Mouse (Mus musculus): ENCODE measurements around the gene Uqcr11.
A peak's percentile ranks its signal among the peaks of the same experiment; 100 is the strongest.

The Uqcr11 gene

DNA sequence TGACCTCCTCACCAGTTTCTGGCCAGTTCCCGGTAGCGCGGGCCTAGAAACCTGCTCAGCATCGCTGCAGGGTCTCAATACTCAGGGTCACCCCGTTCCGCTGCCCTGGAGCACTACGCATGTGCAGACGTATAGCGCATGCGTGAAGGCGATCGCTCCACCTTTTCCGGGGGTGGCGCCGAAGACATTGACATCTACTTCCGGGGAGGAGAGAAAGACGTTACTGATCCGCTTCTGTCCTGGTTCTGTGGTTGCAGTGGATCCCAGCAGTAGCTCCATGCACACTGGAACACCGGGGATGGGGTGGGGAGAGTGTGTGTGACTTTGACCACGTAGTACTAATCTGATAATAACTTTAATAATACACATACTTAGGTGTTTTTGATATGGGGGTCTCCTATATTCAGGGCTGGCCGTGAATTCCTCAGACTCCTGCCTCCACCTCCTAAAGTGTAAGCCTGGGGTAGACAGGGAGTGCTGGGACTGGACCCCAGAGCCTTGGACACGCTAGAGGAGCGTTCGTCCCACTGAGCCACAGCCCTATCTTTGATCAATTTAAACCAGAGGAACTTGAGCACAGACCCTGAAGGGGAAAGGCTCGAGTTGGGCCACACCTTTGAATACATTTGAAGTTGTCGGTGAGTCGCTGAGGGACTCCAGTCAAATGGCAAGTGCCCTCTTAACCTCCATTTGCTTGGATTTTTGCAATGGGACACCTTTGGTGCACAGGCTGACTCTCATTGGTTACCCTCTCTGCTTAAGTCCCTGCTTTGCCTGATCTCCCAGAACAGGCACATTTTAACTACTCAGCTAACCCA is at the start of gene Uqcr11:
Gene Uqcr11 (minus strand): TSS at position 147 of the 818 bp plus-strand sequence.
- DNase-seq (ENCODE audit: low spot score): peak; percentile 93

DNA sequence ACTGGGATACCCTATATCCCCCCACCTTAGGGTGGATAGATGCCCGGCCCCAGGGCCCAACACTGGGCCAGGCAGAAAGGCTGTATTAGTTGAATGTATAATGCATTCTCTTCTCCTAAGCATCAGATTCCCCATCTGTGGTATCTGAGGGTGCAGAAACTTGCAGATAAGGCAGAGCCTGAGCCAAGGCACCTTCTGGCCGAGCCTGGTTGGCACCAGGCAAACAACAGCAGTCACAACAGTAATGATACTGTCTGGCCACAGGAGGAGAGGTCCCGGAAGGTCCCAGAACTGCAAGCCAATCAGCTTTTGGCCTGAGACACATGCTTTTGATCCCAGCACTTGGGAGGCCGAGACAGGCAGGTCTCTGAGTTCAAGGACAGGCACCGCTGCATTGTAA is 49.1 kb upstream of the Uqcr11 start:
- DNase-seq (ENCODE audit: low spot score): no peak

DNA sequence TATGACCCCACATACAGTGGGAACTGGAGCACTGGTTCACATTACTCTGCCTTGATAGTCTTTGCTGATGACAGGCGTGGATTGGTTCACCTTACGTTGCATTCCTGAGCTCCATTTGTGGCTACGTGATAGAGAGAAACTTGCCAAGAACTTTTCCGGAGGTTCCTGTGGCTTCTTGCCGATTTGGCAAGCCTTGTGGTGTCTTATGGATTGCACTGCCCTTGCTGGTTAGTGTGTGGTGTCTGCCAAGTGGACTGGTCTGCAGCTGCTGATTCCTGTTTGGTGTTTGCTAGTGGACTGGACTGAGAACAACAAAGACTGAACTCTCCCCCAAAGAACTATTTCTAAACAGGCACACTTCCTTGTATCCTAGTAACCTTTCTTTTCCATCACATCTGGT is 48.2 kb upstream of the Uqcr11 start:
- no peak for DNase-seq (ENCODE audit: low spot score)

DNA sequence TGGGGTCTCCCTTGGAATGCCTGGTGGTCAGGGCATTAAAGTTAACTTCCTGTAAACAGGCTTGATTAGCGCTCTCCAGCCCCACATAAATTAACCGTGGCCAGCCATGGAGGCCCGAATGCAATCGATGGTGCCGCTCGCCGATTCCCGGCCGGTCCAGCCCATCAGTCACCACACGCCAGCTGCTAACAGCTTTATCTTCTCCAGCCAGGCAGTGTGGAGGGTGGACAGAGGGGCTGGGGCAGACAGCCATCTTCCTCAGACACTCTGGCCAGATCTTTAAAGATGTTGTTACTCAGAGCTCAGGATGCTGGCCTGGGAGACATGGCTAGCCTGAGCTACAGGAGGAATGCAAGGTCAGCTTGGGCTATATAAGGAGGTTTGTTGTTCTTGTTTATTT is 47.0 kb upstream of the Uqcr11 start:
- no peak for DNase-seq (ENCODE audit: low spot score)

DNA sequence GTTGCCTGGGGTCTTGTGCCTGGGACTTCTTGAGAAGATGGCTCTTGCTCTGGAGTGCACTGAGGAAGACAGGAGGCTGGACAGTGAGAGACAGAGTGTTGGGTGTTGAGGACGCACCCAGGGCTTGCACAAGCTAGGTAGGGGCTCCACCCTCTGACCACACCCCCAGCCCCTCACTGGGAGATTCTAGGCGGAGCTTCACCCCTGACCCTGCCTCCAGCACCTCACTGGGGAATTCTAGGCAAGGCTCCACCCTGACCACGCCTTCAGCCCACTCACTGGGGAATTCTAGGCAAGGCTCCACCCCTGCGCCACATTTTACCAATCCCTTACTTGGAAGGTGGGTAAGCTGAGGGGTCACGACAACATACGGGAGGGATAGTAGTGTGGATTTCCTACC is 44.0 kb upstream of the Uqcr11 start:
- DNase-seq (ENCODE audit: low spot score): no peak

DNA sequence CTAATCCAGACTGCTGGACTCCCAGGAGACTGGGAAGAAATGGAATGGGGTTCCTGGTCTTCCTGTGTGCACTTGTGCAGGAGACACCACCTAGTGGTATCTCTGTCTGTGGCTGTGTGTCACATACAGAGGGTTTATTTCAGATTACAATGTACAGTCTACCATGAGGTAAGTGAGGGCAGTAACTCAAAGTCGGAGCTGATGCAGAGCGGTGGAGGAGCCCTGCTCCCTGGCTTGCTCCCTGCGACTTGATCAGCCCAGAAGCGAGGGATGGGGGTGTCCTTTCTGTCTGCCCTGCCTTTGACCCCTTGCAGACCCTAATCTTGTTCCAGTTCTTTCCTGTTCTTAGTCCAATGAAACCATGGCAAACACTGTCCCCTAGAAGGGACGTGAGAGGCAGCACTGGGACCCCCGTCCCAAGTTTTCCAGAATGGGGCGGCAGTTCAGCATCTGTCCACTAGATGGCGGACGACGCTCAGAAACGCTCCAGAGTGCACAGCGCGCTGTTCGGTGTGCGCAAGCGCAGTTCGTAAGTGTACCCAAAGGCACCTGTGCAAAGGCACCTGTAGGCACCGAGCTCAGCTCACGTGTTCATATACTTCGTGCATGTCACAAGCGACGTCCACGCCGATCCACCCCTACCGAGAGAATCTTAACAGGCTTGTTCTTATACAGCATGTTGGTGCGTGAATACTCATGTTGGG is 39.4 kb upstream of the Uqcr11 start:
- DNase-seq (ENCODE audit: low spot score): peak; percentile 78

DNA sequence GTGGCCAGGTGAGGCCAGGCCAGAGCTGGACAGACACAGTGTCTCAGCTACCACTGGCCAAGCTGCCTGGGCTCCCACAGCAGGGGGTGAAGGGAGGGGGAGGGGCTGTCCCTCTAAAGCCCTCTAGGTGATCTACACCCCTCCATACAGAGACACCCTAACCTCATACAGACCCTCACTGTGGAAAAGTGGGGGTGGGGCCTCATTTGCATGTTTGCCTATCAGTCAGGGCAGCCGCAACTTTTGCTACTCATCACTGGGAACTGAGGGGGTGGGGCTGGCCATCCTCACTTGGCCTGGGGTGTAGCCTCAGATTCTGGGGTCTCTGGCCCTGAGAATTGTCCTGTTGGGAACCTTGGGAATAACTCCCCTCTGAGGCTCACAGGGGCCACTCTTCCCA is 38.4 kb upstream of the Uqcr11 start:
- DNase-seq (ENCODE audit: low spot score): no peak

DNA sequence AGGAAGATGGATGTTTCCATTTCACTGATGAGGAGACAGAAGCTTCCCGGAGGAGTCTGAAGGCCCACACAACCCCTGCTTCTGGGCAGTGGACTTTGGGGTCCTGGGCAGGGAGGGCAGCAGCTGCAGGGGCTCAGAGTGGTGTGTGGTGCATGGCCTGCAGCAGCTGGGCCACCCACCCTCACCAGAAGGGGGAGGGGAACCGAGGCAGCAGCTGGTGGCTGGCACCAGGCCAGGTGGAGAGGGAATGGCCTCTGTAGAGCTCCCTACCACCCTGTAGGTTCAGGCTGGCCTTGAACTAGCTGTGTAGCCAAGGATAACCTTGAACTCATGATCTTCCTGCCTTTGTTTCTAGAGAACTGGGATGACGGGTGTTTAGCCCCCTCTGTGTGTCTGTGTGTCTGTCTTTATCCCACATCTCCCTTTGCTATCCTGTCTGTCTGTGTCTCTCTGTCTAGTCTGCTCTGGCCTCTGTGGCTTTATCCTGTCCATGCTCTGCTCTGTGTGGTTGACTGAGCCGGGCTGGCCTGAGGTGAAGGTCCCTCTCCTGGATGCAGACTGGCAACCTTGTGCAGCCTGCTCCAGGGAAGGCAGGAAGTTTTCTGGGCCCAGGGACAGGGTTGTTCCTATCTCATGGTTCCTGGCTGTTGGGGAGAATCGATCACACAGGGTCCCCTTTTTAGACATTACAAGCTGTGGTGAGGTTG is 37.9 kb upstream of the Uqcr11 start:
- DNase-seq (ENCODE audit: low spot score): no peak

DNA sequence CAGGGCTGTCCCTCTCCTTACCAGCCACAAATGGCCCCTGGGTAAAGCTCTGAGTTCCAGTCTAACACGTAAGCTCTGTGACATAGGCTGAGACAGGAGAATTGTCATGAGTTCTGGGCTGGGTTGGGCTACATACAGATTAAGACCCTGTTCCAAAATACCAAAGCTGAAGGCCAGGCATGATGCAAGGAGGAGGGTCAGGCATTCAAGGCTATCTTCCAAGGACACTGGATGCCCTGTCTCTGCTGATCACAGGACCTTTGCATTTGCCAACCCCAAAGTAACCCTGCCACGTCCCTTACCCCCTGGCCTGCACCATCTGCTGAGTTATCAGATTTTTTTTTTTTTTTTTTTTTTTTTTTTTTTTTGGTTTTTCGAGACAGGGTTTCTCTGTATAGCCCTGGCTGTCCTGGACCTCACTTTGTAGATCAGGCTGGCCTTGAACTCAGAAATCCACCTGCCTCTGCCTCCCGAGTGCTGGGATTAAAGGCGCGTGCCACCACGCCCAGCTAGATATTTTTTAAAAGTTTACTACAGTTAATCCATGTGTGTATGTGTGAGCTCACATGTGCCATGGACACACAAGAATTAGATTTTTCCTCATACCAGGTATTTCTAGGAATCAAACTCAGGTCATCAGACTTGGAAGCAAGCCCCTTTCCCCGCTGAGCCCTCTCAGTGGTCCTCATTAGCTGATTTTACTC is 37.1 kb upstream of the Uqcr11 start:
- DNase-seq (ENCODE audit: low spot score): no peak

DNA sequence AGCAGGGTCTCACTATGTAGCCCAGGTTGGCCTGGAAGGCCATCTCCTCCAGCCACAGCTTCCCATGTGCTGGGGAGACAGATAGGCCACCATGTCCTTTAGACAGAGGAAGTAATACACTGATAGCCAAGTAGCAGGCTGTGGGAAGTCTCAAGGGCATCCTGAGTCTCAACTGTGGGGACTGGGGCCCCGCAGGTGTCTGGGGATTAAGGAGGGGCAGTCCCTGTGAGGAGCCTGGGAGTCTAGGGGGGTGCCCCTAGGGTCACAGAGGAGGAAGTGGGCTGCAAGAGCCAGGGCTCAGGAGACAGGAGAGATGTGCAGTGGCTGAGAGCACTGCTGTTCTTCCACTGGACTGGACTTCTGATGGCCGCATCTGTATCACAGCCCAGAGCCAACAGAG is 36.4 kb upstream of the Uqcr11 start:
- no peak for DNase-seq (ENCODE audit: low spot score)

DNA sequence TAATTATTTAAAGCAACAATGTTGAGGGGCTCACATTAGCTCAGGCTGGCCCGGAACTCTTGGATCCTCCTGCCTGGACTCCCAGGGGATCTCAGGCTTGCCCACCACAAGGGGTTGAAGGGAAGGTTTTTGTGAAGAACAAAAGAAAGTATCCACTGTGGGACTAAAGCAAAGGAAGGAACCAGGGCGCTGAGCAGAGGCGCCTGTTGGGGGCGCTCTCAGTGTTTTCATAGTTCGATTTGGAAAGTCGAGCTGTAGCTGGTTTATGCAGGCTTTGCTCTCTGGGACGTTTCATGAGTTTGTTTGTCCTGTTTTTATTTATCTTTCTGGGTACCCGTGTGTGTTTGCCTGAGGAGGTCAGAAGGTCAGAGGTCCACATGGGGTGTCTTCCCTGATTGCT is 35.0 kb upstream of the Uqcr11 start:
- no peak for DNase-seq (ENCODE audit: low spot score)

DNA sequence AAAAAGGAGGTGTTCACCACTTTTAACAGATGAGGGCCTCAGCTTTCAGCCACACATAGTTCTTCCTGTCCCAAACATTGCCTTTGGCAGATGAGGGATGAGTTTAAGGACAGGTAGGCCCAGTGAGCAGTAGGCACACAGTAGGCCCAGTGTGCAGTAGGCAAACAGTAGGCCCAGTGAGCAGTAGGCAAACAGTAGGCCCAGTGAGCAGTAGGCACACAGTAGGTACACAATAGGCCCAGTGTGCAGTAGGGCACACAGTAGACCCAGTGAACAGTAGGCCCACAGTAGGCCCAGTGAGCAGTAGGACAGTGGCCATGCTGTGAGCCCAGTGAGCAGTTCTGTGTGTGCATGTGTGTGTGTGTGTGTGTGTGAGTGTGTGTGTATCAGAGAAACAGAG is 33.4 kb upstream of the Uqcr11 start:
- DNase-seq (ENCODE audit: low spot score): no peak

DNA sequence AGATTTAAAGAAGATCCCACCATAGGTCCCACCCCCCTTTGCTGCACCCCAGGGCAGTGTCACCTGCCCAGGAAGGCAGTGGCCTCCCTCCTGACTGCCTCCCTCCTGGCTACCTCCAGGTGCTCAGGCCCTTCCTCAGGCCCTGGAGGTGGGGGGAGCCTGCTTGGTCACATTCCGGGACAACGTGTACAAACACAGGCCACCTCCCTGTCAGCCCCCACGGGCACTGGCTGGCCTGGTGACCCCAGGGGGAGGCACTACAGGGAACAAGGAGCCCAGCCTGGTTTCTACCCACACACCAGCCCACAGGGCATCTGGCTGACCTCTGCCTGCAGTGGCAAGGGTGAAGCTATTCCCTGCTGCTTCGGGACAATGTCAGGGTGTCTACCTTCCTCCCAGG is 31.3 kb upstream of the Uqcr11 start:
- no peak for DNase-seq (ENCODE audit: low spot score)

DNA sequence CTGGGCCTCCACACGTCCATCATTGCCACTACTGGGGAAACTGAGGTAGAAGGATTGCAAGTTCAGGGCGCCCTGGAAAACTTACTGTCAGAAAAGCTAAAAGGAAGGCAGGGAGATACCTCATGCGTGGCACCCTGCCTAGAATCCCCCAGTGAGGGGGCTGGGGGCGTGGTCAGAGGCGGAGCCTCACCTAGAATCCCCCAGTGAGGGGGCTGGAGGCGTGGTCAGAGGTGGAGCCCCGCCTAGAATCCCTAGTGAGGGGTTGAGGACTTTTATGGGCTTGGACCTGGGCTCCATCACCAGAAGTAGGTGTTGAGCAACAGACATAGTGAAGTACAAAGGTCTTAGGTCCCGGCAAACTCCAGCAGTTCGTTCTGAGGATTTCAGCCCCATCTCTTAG is 29.6 kb upstream of the Uqcr11 start:
- no peak for DNase-seq (ENCODE audit: low spot score)

DNA sequence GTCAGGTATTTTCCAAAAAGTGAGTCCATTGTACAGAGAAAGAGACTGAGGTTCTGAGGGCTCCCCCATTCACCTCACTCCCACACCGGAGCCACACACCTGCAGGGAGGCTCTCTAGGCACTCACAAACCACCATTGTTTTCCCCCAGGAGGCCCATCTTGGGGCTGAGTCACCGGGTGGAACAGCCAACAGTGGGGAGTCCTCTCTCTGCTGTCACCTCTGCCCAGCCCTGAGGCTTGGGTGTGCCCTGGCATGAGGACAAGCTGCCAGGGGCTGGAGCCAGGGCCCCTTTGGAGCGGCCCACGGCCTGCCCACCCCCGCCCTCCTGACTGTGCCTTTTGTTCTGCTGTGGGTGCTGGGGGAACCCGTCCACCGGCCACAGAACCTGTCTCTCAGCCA is 29.1 kb upstream of the Uqcr11 start:
- DNase-seq (ENCODE audit: low spot score): no peak

DNA sequence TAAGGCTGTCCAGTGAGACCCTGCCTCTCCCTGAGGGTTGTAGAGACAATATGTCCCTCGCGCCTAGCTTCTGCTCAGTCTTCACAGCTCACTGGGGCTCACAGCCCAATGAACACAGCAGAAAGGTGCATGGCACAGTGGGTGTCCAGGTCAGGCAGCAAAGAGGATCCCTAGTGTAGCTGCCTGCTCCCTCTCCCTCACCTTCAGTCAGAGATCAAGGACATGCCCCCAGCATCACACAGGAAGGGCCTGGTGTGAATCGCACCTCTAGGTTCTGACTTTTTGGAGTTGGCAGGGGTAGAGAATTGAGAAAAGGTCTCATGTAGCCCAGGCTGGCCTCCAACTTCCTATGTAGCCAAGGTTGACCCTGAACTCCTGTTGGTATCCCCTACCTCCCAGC is 28.2 kb upstream of the Uqcr11 start:
- no peak for DNase-seq (ENCODE audit: low spot score)

DNA sequence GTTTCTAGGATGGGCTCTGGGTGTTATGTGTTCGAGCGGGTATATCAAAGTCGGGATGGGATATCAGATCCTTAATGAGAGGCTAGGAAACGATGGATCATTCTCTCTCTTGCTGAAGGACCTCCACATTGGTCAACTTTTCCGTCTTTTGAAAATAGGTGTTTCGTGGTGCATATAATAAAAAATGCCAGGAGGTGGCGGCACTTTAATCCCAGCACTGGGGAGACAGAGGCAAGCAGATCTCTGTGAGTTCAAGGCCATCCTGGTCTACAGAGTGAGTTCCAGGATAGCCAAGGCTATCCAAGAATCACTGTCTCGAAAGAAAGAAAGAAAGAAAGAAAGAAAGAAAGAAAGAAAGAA is 27.6 kb upstream of the Uqcr11 start:
- DNase-seq (ENCODE audit: low spot score): no peak

DNA sequence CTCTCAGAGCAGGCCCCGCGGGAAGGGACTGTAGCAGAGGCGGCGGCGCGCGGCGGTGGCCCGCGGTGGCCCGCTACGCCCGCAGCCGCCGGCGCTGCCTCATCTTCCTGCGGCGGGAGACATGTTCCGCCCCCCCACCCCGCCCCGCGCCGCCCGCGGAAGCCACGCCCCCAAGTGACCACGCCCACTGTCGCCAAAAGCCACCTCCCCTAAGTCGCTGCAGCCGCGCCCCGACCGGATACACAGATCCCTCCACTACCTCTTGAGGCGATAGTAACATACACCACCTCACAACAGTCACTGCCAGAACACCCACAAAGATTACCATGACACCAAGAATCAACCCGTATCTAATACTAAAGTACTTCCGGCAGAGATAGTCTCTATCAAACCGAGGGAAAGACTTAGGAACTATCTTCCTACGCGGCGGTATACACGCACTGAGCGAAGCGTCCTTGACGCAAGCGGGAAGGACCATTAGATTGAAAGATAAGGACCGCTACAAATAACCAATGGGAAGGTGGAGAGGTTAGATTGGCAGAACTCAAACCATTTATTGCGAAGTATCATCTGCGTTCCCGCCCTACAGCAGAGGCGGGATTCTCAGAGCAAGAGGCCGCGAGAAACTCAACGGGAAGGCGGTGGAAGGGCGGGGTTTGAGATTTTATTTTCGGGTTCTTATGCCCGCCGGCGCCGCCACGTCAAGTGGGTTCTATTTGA is 27.0 kb upstream of the Uqcr11 start, which contains the start of gene Tcf3:
Gene Tcf3 (minus strand): TSS at position 135 of the 720 bp plus-strand sequence.
- DNase-seq (ENCODE audit: low spot score): peak; percentile 97

DNA sequence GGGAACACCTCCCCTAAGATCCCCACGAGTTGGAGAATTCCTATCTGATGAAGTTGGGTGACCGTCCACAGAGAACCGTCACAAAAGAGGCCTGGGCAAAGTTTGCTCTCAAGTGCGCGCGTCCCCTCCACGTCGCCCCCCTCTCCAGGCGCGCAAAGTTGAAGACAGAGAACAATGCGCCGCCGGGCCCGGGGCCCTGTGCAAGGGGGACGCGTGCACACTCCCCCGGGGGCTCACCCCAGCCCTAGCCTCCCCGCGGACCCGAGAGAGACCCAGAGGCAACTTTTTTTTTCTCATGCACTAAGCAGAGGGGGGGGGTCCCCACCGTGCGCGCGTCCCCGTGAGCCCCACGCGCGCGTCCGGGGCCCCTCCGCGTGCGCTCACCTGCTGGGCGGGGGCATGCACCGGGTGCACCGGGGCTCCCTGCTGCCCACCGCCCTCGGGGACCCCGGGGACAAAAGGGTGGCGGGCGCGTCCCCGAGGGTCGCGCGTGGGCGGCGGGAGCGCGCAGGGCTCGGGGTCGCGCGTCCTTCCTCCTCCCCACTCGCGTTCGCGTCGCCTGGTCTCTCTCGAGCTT is 26.4 kb upstream of the Uqcr11 start:
- peak; percentile 49 for DNase-seq (ENCODE audit: low spot score)

DNA sequence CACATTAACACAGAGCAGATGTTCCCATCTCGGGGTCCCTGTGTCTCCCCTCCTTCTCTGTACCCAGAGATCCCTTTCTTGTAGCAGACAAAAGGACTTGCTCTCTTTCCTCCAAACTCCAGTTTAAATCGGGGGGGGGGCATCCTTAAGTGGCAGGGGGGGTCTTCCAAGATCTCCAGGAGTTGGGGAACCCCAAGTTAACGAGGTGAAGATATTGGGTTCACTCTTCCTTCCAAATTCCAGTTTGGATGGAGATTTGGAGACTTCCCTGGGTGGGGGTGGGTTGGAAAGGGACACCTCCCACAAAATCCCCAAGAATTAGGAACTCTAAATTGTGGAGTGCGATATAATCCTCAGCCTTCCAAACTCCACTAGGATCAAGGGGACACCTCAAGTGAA is 25.8 kb upstream of the Uqcr11 start:
- DNase-seq (ENCODE audit: low spot score): no peak
